Mouse (Mus musculus): ENCODE measurements around the gene Fars2. TPM values are rescaled to one million over a fixed set of nuclear protein-coding genes. Genes with fewer than 3 reads are reported as not detected.

Fars2 gene
- polyA plus RNA-seq, 1 experiment from 2014 or later: 37.9 TPM

DNA sequence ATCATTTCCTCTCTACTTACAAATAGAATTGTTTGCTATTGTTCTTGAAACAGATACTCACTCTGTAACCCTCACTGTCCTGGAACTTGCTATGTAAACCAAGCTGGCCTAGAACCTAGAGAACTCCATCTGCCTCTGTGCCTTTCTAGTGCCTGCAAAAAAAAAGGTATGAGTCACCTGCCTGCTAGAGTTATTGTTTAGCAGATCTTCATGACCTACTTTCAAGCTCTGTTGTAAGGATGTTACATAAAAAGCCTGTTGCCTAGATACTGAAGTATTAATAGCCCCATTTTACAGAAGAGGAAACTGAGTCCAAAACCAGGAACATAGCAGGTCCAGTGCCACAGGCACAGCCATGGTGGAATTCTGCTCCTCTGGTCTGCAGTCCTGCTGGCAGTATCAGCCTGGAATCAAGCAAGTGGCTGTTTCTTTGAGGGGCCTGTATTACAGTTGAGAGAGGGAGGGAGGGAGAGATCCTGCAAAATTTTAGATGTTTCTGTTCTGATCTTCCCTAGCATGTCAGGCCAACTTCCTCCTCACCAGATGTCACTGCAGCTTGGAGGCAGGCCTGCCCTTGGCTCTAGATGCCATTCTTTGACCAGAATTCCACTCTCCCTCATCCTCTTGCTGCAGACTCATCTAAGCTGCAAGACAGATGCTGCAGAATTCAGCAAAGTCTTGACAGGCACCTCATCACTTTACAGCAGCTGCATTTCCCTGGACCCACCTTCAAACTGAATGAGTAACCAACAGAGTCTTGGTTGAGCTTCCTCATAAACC is 250.7 kb downstream of the Fars2 start:
- Histone ChIP-seq H3K4me1 (ENCODE audit: insufficient read depth) (no peaks in the 10 kb centered on the region), H3K27me3 (ENCODE audit: insufficient read depth, low read length) (no peaks in the 10 kb centered on the region), H3K27ac (ENCODE audit: low read depth) (no peak overlapping the region), H3K9me3 (ENCODE audit: low read length) (no peaks in the 10 kb centered on the region), H3K36me3 (replicated peaks; ENCODE audit: insufficient read depth, low read length) (no peaks in the 10 kb centered on the region), H3K9ac (replicated peaks) (no peak overlapping the region), H3K4me3 (ENCODE audit: low read depth, low read length) (no peak overlapping the region), H3K4me2 (ENCODE audit: low read depth, low read length) (no peak overlapping the region)
- no peak for ATAC-seq
- DNase-seq: no peak
- TF ChIP-seq CTCF (IDR thresholded peaks at IDR 0.05; ENCODE audit: low read depth) (no peak), EP300 (IDR thresholded peaks at IDR 0.05; ENCODE audit: low read depth) (no peak)

GRCm38 (mm10) chr13:36368799-36369198 is 251.6 kb downstream of the Fars2 start:
- Histone ChIP-seq H3K9ac (replicated peaks) (no peak overlapping the region), H3K4me3 (ENCODE audit: low read depth, low read length) (no peak overlapping the region), H3K4me1 (ENCODE audit: insufficient read depth) (no peaks in the 10 kb centered on the region), H3K4me2 (ENCODE audit: low read depth, low read length) (no peak overlapping the region), H3K9me3 (ENCODE audit: low read length) (no peaks in the 10 kb centered on the region), H3K36me3 (replicated peaks; ENCODE audit: insufficient read depth, low read length) (no peaks in the 10 kb centered on the region), H3K27me3 (ENCODE audit: insufficient read depth, low read length) (no peaks in the 10 kb centered on the region), H3K27ac (ENCODE audit: low read depth) (no peak overlapping the region)
- 74% methylated on average over 3 of the region's 3 CpGs for WGBS (ENCODE audit: insufficient replicate concordance)
- DNase-seq (no peak), ATAC-seq (no peak)
- TF ChIP-seq CTCF (IDR thresholded peaks at IDR 0.05; ENCODE audit: low read depth) (no peak), EP300 (IDR thresholded peaks at IDR 0.05; ENCODE audit: low read depth) (no peak)

DNA sequence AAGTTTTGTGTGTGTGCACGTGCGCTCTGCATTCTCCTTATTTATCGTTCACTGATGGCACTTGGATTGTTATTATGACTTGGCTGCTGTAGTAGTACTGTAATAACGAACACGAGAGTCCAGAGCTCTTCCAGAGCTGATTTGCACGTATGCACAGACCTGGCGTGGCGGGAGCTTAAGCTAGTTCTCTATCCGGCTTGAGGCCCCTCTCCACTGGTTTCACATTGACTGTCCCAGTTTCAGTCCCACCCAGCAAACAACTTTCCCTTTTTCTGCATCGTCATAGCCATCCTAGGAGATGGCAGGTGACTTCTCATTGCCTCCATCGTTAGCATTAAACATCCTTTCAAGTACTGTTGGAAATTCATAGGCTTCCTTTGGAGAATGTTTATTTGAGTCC is 252.2 kb downstream of the Fars2 start:
- H3K4me3 ChIP-seq (ENCODE audit: low read depth, low read length): no peak overlapping the region
- H3K9ac ChIP-seq (replicated peaks): no peak overlapping the region
- no peaks in the 10 kb centered on the region for H3K4me1 ChIP-seq (ENCODE audit: insufficient read depth)
- H3K9me3 ChIP-seq (ENCODE audit: low read length): no peaks in the 10 kb centered on the region
- no peak for TF ChIP-seq CTCF (IDR thresholded peaks at IDR 0.05; ENCODE audit: low read depth)
- TF ChIP-seq EP300 (IDR thresholded peaks at IDR 0.05; ENCODE audit: low read depth): no peak
- 81% methylated on average over 11 of the region's 11 CpGs for WGBS (ENCODE audit: insufficient replicate concordance)
- DNase-seq: no peak
- H3K4me2 ChIP-seq (ENCODE audit: low read depth, low read length): no peak overlapping the region
- no peaks in the 10 kb centered on the region for H3K27me3 ChIP-seq (ENCODE audit: insufficient read depth, low read length)
- H3K27ac ChIP-seq (ENCODE audit: low read depth): no peak overlapping the region
- no peaks in the 10 kb centered on the region for H3K36me3 ChIP-seq (replicated peaks; ENCODE audit: insufficient read depth, low read length)
- no peak for ATAC-seq

DNA sequence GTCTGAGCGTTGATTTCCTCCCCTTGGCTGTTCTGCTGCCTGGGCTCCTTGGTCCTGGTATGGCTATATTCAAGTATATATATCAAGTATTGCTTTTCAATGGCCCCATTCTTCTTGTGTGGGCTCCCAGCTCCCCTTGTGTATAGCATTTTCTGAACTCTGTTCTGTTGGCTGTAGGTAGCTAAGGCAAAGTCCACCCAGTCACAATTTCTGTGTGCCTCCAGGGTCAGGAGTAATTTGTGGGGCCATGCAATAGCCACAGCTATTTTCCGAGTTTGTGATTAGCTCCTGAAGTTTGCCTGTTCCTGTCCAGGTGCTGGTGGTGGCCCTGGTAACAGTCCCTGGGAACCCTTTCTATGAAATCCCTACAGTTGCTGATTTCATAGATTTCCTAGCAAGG is 266.0 kb downstream of the Fars2 start:
- no peak overlapping the region for H3K9ac ChIP-seq (replicated peaks)
- WGBS (ENCODE audit: insufficient replicate concordance): 56% methylated on average over 2 of the region's 2 CpGs
- no peak overlapping the region for H3K4me3 ChIP-seq (ENCODE audit: low read depth, low read length)
- no peak overlapping the region for H3K27ac ChIP-seq (ENCODE audit: low read depth)
- peaks cover 7% of the 10 kb centered on the region; the same call in 1 of the 2 replicates for H3K4me1 ChIP-seq (ENCODE audit: insufficient read depth)
- no peaks in the 10 kb centered on the region for H3K36me3 ChIP-seq (replicated peaks; ENCODE audit: insufficient read depth, low read length)
- H3K9me3 ChIP-seq (ENCODE audit: low read length): no peaks in the 10 kb centered on the region
- no peak for TF ChIP-seq CTCF (IDR thresholded peaks at IDR 0.05; ENCODE audit: low read depth)
- TF ChIP-seq EP300 (IDR thresholded peaks at IDR 0.05; ENCODE audit: low read depth): no peak
- ATAC-seq (no peak), DNase-seq (no peak)
- H3K4me2 ChIP-seq (ENCODE audit: low read depth, low read length): no peak overlapping the region
- H3K27me3 ChIP-seq (ENCODE audit: insufficient read depth, low read length): no peaks in the 10 kb centered on the region

- no peak overlapping the region for H3K27ac ChIP-seq (ENCODE audit: low read depth)
- no peak overlapping the region for H3K4me3 ChIP-seq (ENCODE audit: low read depth, low read length)
- no peak overlapping the region for H3K9ac ChIP-seq (replicated peaks)
- no peaks in the 10 kb centered on the region for H3K27me3 ChIP-seq (ENCODE audit: insufficient read depth, low read length)
- 83% methylated on average over 5 of the region's 5 CpGs for WGBS (ENCODE audit: insufficient replicate concordance)
- no peaks in the 10 kb centered on the region for H3K36me3 ChIP-seq (replicated peaks; ENCODE audit: insufficient read depth, low read length)
- peaks cover 7% of the 10 kb centered on the region; the same call in 1 of the 2 replicates for H3K4me1 ChIP-seq (ENCODE audit: insufficient read depth)
- TF ChIP-seq EP300 (IDR thresholded peaks at IDR 0.05; ENCODE audit: low read depth) (no peak), CTCF (IDR thresholded peaks at IDR 0.05; ENCODE audit: low read depth) (no peak)
- no peaks in the 10 kb centered on the region for H3K9me3 ChIP-seq (ENCODE audit: low read length)
- H3K4me2 ChIP-seq (ENCODE audit: low read depth, low read length): no peak overlapping the region
- no peak for DNase-seq
- ATAC-seq: no peak
Observed at GRCm38 (mm10) chr13:36386074-36386473, 268.9 kb downstream of the Fars2 start.

- 88% methylated on average over 7 of the region's 7 CpGs for WGBS (ENCODE audit: insufficient replicate concordance)
- ATAC-seq: no peak
- H3K27ac ChIP-seq (ENCODE audit: low read depth): no peak overlapping the region
- no peak overlapping the region for H3K4me2 ChIP-seq (ENCODE audit: low read depth, low read length)
- no peaks in the 10 kb centered on the region for H3K27me3 ChIP-seq (ENCODE audit: insufficient read depth, low read length)
- no peaks in the 10 kb centered on the region for H3K9me3 ChIP-seq (ENCODE audit: low read length)
- H3K4me1 ChIP-seq (ENCODE audit: insufficient read depth): no peaks in the 10 kb centered on the region; the same call in 1 of the 2 replicates
- no peak for DNase-seq
- TF ChIP-seq EP300 (IDR thresholded peaks at IDR 0.05; ENCODE audit: low read depth) (no peak), CTCF (IDR thresholded peaks at IDR 0.05; ENCODE audit: low read depth) (no peak)
- no peaks in the 10 kb centered on the region for H3K36me3 ChIP-seq (replicated peaks; ENCODE audit: insufficient read depth, low read length)
- no peak overlapping the region for H3K9ac ChIP-seq (replicated peaks)
- no peak overlapping the region for H3K4me3 ChIP-seq (ENCODE audit: low read depth, low read length)
Observed at GRCm38 (mm10) chr13:36391936-36392335, 274.7 kb downstream of the Fars2 start.

Data from liver, postnatal 0 days (tissue).